Mouse (Mus musculus) heart, postnatal 0 days (tissue): ENCODE data around the gene Tex28.

Source experiments
- CTCF ChIP-seq: IDR thresholded peaks from 2 replicates; pipeline ENCODE4 v1.5.1; 2016; ENCODE audit warnings: antibody characterized with exemption, control low read depth, low read depth
- EP300 ChIP-seq: IDR thresholded peaks from 2 replicates; pipeline ENCODE4 v1.6.1; 2016; ENCODE audit warnings: antibody characterized with exemption, low read depth

GRCm38 (mm10) chrX:74108747-74109146 is 58.9 kb downstream of the Tex28 start:
- TF ChIP-seq CTCF: no peak
- no peak for TF ChIP-seq EP300
